Mouse (Mus musculus) E14TG2a.4 (cell line): ENCODE measurements around the gene Prrc2b.

ENCODE experiments used
- CTCF ChIP-seq: conservative IDR thresholded peaks from 2 replicates; pipeline ENCODE4 v1.5.1; 2014; ENCODE audit warnings: low read length
- NANOG ChIP-seq: IDR thresholded peaks from 2 replicates; pipeline ENCODE4 v1.6.1; 2014; ENCODE audit warnings: borderline replicate concordance, low read length, mixed read lengths
- POU5F1 ChIP-seq: IDR thresholded peaks from 2 replicates; pipeline ENCODE4 v1.6.1; 2014; ENCODE audit warnings: low read length, borderline replicate concordance

GRCm38 (mm10) chr2:32200712-32201111 is 49.8 kb downstream of the Prrc2b start:
- no peak for TF ChIP-seq CTCF
- no peak for TF ChIP-seq POU5F1
- no peak for TF ChIP-seq NANOG
